Mouse (Mus musculus) naive thymus-derived CD4-positive, alpha-beta T cell, adult 2 months (primary cell): ENCODE data around the gene Exoc6.

Experiments
- DNase-seq: peaks from one replicate; pipeline ENCODE4 v3.0.0-alpha.2; 2011; ENCODE audit warnings: low read depth

Gene Exoc6

GRCm38 (mm10) chr19:37574802-37575201, 24.6 kb downstream of the Exoc6 start:
- no peak for DNase-seq

- DNase-seq = no peak
These were observed 29.4 kb downstream of the Exoc6 start for GRCm38 (mm10) chr19:37579607-37580006.

GRCm38 (mm10) chr19:37580438-37580837, 30.2 kb downstream of the Exoc6 start:
- DNase-seq = no peak

- DNase-seq = no peak
These were observed 35.0 kb downstream of the Exoc6 start for GRCm38 (mm10) chr19:37585210-37585609.

- DNase-seq = no peak
These were observed 35.5 kb downstream of the Exoc6 start for GRCm38 (mm10) chr19:37585684-37586083.

GRCm38 (mm10) chr19:37590544-37590943, 40.3 kb downstream of the Exoc6 start:
- DNase-seq = no peak

- DNase-seq = peak; percentile 57
These were observed 52.0 kb downstream of the Exoc6 start for GRCm38 (mm10) chr19:37601968-37602848.

- no peak for DNase-seq
These were observed 59.8 kb downstream of the Exoc6 start for GRCm38 (mm10) chr19:37609991-37610390.

- DNase-seq = no peak
These were observed 62.7 kb downstream of the Exoc6 start for GRCm38 (mm10) chr19:37612893-37613292.

- no peak for DNase-seq
These were observed 64.9 kb downstream of the Exoc6 start for GRCm38 (mm10) chr19:37615039-37615630.

GRCm38 (mm10) chr19:37647994-37648393, 97.8 kb downstream of the Exoc6 start:
- DNase-seq = no peak

- DNase-seq = no peak
These were observed 100.3 kb downstream of the Exoc6 start for GRCm38 (mm10) chr19:37650526-37650925.

GRCm38 (mm10) chr19:37654012-37654411, 103.8 kb downstream of the Exoc6 start:
- no peak for DNase-seq

GRCm38 (mm10) chr19:37656441-37656840, 106.2 kb downstream of the Exoc6 start:
- no peak for DNase-seq

- no peak for DNase-seq
These were observed 115.0 kb downstream of the Exoc6 start for GRCm38 (mm10) chr19:37665256-37665655.

- DNase-seq = no peak
These were observed 117.8 kb downstream of the Exoc6 start for GRCm38 (mm10) chr19:37667855-37668594.

- no peak for DNase-seq
These were observed 118.4 kb downstream of the Exoc6 start for GRCm38 (mm10) chr19:37668657-37669056.

- DNase-seq = no peak
These were observed 119.3 kb downstream of the Exoc6 start for GRCm38 (mm10) chr19:37669486-37669885.

GRCm38 (mm10) chr19:37673393-37673792, 123.2 kb downstream of the Exoc6 start:
- no peak for DNase-seq

GRCm38 (mm10) chr19:37685281-37685680, 135.1 kb downstream of the Exoc6 start, which contains the start of gene Cyp26c1:
Gene Cyp26c1, plus strand, starts transcription at chr19:37685581.
- DNase-seq = no peak

- no peak for DNase-seq
These were observed 136.1 kb downstream of the Exoc6 start for GRCm38 (mm10) chr19:37686347-37686746.
